Mouse (Mus musculus): ENCODE results near the gene Daam2.

Daam2 gene

DNA sequence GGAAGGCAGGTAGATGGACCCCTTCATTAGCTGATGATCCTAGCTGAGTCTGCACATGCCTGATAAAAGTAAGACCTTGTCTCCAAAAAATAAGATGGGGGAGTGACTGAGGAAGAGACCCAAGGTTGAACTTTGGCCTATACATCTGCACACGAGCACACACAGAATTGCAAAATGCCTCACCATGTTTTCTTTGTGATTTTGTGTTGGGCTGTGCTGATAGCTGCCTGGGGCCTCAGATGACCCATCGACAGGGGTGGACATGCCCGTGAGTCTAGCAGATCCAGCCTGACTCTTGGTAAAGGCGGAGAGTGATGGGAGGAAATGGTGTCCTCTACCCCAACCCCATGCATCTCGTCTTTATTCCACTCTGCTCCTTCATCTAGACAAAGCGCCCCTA lies 129.9 kb downstream of the Daam2 start:
- DNase-seq (ENCODE audit: low read depth in 1 of 2, low spot score in 2 of 2): no peak

DNA sequence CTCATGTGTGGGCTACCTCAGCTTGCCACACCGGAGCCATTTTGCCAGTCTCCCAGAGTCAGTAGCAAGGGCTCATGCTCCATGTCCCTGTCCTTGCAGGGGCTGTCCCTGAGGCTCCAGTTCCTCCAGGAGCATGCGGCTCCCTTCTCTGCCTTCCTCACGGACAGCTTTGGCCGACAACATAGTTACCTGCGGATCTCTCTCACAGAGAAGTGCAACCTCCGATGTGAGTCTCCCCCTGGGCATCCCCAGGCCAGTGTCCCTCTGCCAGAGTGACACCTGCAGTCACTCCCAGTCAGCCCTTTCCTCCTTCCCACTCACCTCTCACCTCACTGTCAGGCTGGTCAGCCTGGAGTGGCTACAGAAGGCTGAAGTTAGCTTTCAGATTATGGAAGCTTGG lies 131.1 kb downstream of the Daam2 start:
- DNase-seq (ENCODE audit: low read depth in 1 of 2, low spot score in 2 of 2): no peak

DNA sequence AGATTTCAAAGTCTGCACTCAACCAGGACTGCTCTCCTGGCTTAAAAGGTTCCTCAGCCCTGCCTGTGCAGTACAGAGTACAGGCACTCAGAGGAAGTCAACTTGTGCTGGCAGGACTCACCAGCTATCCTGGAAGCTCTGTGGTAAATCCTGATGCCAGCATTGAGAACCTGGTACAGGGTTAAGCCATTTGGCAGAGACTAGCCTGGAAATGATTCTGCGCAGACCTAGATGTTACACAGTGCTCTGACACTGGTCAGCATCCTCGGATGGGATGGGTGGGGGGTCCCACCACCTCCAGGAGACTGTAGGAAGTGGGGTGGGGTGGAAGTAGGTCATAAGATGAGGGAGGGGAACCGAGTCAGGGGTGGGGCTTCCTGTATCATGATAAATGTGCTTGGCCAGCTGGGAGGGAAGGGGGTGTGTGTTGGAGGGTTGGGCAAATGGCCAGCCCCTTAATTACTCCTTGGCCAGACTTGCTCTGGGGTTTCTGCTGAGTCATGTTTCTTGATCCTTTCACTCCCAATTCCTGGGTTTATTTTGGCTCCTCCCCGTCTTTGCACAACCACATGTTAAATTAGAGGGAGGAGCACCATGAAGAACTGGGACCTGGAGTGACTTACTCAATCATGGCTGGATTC lies 132.0 kb downstream of the Daam2 start:
- DNase-seq (ENCODE audit: low read depth in 1 of 2, low spot score in 2 of 2): no peak

DNA sequence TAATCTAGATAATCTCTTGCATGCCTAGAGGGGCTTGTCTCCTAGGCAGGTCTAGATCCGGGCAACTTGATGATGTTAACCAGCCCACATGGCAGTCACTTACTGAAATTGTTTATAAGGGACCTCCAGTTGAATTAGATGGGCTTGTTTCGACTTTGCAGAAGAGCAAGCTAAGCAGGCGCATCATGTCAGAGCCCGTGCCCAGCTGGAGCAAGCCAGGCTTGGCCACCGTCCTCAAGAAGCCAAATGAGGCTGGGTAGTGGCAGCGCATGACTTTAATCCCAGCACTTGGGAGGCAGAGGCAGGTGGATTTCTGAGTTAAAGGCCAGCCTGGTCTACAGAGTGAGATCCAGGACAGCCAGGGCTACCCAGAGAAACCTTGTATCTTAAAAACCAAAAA lies 133.0 kb downstream of the Daam2 start:
- DNase-seq (ENCODE audit: low read depth in 1 of 2, low spot score in 2 of 2): no peak

DNA sequence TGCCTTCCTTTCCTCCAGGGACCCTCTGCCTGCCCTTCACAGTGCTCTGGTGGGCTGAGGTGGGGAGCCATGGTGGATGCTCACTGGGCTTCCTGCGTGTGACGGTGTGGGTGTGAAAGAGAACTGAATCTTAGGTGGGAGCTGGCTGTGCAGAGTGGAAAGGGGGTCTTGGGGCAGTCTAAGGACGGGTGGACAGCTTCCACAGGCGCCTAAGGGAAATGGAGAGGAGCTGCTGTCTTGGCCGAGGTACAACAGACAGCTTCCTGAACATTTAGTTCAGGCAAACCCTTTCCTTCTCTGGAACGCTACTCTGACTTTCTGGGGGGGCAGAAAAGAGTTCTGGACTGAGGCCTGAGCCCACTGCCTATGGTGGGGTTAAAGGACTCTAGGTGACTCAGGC lies 134.0 kb downstream of the Daam2 start:
- no peak for DNase-seq (ENCODE audit: low read depth in 1 of 2, low spot score in 2 of 2)

DNA sequence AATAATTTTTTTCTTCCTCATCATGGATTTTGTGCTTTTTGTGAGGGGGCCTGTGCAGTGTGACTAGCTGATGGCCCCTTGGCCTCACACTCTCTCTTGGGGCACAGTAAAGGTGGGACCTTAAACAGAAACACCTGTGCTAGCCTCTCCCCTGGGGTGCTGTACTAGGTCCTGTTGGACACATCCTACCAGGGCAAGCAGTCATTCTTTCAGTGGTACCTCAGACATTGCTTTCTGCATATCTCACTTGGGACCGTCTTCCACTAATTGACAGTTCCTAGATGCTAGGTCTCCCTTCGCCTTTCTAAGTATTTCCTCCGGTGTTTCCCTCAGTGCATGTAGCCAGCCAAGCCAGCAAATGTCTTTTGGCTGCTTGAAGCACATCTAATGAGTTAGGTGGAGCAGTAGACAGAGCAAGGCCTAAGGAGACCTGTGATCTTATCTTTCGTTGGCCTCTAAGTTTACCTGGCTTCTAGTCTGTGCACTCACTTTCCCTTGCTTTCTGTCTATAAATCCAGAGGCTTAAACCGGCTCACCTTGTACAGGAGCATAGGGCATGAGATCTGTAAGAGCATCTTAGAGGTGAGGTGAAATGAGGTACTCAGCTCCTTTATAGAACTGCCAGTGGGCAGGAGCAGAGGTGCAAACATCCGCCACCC lies 134.5 kb downstream of the Daam2 start:
- DNase-seq (ENCODE audit: low read depth in 1 of 2, low spot score in 2 of 2): no peak

DNA sequence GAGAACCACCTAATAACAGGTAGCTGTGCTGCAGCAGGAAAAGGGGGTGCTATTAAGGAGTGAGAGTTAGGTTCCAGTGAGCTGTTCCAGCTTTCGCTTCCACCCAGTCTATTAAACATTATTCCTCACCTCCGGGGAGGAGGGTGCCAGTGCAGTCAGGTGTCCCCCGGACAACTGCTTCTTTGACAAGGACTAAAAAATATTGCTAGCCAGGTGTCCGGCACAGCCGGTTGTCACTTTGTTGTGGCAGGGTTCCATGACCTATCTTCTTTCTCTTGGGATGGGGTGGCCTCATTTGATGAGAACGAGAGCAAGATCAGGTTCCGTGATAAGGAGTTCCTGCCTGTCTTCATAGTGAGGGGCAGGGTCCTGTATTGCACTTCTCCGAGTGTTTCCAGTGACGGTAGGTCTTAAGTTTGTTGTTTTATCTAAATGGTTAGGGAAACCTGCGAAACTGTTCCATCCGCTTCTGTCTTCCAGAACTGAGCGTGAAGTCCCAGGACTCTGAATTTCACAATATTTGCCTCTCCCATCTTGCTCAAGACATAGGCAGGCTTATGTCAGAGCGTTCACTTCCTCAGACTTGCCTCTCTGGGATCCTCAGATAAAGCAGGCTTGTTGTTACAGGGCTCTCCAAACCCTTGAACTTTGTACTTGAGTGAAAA lies 135.3 kb downstream of the Daam2 start:
- peak; percentile 37 to 55 for DNase-seq (ENCODE audit: low read depth in 1 of 2, low spot score in 2 of 2)

DNA sequence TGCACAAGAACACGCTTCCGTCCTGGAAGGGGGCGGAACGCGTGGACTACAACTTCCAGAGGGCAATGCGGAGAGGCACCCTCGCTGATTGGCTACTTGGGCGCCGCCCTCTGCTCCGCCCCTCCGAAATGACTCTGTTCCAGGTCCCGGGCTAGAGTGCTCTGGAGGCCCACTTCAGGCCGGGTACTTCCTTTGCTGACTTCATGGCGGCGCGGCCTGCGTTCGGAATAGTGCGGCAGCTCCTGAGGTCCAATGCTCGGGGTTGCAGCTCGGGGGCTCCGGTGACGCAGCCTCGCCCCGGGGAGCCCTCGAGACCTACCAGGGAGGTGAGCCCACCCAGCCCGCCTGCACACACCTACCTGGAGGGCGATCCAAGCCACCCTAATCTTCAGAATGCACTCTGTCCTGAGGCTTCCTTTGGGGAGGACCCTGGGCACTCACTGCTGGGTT lies 135.9 kb downstream of the Daam2 start, which contains the start of gene Mocs1:
Mocs1 (plus strand) TSS at position 124 of the 450 bp plus-strand sequence.
- peak; percentile 84 to 86 for DNase-seq (ENCODE audit: low read depth in 1 of 2, low spot score in 2 of 2)

DNA sequence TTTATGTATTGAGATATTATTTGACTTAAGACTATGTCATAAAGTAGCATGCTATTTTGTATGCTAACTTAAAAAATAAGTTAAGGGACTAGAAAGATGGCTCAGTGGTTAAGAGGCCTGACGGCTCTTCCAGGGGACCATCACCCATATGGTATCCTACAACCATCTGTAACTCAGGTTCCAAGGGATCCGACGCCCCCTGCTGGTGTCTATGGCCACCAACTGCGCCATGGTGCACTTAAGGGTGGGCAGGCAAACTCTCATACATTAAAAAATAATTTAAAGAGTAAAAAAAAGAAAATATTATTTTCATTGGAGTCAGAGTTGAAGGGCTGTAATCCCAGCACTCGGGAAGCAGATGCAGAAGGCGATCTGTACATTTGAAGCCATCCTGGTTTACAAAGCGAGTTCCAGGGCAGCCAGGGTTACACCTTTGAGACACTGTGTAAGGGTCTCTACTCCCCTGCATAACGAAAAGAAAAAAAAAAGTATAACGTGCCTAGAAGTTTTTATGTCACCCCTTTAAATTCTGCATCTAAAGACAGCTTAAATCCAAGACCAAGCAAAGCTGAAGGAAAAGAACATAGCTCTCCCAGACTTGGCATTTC lies 136.4 kb downstream of the Daam2 start:
- DNase-seq (ENCODE audit: low read depth in 1 of 2, low spot score in 2 of 2): no peak

DNA sequence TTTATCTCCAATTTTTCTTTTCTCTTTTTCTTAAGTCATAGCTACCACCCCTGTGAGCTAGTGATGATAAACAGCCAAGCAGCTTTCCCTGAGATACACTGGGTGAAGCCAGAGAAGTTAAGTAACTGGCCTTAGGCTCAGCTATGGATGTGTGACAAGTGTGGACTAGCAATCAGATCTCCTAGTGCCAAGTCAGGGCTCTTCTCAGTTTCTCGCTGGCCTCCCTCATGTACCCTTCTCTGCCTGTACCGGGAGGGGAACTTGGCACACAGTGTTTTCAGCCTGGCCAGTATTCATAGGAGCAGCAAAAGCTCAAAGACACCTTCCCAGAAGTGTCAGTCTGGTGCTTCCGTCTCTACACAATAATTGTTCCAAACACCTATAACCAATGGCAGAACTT lies 140.3 kb downstream of the Daam2 start:
- no peak for DNase-seq (ENCODE audit: low read depth in 1 of 2, low spot score in 2 of 2)

DNA sequence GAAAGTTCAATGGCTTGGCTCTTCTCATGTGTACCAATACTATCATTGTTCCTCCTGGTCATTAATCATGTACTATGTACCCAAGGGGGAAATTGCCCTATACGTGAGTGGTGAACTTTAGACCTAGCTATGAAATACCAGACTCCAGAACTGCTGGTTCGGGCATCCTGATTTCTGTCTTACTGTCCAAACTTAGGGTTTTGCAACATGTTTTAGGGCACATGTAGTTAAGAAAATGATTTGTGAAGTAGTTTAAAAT lies 141.1 kb downstream of the Daam2 start:
- DNase-seq (ENCODE audit: low read depth in 1 of 2, low spot score in 2 of 2): no peak

DNA sequence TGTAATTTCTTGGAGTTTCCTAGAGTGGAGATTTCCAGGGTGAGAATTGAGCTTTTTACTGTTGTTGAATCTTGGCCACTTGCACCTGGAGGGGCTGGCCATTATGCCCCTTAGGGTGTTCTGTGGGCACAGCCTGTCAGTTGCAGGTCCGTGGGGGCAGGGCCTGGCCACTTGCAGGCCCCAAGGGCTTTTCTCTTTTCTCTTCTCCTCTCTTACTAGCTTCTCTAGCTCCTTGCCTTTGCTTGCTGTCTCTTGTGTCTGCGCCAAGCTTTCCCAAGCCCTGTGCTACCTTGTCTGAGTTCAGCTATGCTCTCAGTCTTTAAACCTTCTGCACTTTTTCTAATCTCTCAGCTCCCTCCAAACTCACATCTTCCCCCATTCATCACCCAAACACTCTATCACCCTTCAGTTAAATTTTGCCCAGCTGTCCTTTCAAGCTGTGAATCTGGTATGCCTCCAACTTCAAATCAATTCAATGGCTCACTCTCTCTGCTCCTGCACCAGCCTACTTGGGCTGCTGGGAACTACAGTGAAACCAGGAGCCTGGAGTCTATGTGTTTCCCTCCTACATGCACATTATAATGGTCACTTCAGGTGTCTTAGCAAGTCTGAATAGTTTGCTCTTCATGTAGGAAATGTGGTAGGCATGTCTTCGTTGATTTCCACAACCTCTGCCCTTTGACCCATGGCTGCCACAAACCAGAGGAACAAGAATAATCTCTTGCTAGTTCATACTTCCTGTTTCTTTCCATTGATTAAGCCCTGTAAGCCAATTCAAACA lies 141.7 kb downstream of the Daam2 start:
- no peak for DNase-seq (ENCODE audit: low read depth in 1 of 2, low spot score in 2 of 2)

DNA sequence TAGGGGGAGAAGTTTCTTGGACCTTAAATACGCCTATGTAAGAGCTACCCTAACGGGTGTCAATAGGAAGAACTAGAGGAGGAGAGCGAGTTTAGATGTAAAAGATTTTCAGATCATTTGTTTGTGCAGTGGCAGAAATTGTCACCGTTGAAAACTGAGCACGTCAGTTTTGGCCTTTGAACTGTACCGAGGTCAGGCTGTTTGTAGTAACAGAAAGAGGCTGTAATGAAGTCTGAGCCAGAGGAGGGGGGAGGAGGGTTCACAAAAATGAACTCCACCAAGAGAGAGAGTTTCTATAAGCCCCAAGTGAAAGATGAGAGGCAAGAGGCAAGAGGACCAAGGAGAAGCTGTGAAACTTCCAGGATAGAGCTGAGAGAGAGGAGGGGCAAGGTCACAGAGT lies 144.3 kb downstream of the Daam2 start:
- DNase-seq (ENCODE audit: low read depth in 1 of 2, low spot score in 2 of 2): no peak

DNA sequence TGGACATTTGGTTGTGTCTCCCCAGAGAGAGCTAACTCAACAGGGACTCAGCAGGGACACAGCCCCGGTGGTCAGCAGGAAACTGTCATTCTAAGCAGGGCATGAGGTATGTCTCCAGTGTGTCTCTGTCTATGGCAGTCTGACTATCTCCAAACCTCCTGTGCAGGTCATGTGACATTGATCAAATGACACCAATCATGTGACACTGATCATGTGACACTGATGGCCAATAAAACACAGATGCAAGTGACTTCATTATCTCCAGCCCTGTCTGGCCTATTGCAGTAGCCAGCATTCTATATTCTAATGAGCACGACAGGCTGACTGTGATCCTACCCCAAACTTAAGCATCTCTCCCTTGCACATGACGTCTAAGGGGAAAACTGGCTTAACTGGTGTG lies 147.9 kb downstream of the Daam2 start:
- DNase-seq (ENCODE audit: low read depth in 1 of 2, low spot score in 2 of 2): no peak

DNA sequence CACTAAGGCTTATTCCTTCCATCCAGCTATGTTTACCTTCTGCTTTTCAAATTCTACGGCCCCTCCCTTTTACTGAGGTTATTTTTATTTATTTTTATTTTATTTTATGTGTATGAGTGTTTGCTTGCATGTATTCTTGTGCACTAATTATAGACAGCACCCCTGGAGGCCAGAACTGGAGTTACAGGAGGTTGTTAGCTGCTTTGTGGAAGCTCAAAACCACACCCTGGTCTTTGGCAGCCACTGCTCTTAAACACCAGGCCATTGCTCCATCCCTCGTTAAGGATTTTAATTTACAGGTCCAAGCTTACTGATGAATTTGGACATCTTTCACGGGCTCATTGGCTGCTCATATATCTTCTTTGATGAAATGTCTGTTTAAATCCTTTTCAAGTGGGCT lies 150.6 kb downstream of the Daam2 start:
- no peak for DNase-seq (ENCODE audit: low read depth in 1 of 2, low spot score in 2 of 2)

DNA sequence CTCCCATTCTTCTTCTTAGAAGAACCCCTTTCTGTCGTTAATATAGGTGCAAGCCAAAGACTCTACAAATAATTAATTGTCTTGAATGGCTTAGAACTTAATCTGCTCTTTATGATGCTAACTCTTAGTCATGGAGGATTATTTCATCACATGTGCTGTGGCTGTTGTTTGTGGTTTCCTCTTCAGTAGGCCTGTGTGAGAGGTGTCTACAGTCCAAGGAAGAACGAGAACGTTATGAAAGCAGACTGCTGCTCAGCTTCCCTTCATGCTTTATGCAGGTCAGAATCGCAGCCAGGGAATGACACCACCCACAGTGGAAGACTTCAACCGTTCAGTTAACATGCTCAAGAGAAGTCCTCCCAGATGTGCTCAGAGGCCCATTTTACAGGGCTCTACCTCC lies 151.2 kb downstream of the Daam2 start:
- no peak for DNase-seq (ENCODE audit: low read depth in 1 of 2, low spot score in 2 of 2)

Measured in monocyte, adult 2 months (primary cell).